Comparison of ENCODE assay signal across 8 mouse cellular contexts in genomic region chr4:155841651-155842270, GRCm38 (mm10). TPM values are rescaled to one million over a fixed set of nuclear protein-coding genes. Genes with fewer than 3 reads are reported as not detected.
DNase-seq lines count a peak whose midpoint lies in the region; ATAC-seq and TF ChIP-seq lines count a peak whose summit lies in the region.

No protein-coding gene starts in this region.

- no peaks in the 10 kb centered on the region for H3K9me3 ChIP-seq in heart, embryonic 10.5 days
- H3K9me3 ChIP-seq in E14TG2a.4 (ENCODE audit: low read length), result no peaks in the 10 kb centered on the region
- H3K9me3 ChIP-seq in liver, embryonic 13.5 days (replicated peaks), result no peaks in the 10 kb centered on the region

- no peak for DNase-seq in heart, embryonic 10.5 days (ENCODE audit: low spot score)
- DNase-seq in heart, adult 8-10 months (ENCODE audit: low spot score), result no peak
- no peak for DNase-seq in liver, embryonic 13.5 days
- DNase-seq in testis, postnatal 10 days (ENCODE audit: low spot score), result peak; percentile 47
- no peak for DNase-seq in urinary bladder, adult 18-20 months (ENCODE audit: low spot score in 2 of 2)

- peaks cover 17% of the 10 kb centered on the region for H3K27me3 ChIP-seq in heart, embryonic 10.5 days (ENCODE audit: insufficient read depth, poor library complexity, severe bottlenecking)
- peaks cover 54% of the 10 kb centered on the region for H3K27me3 ChIP-seq in E14TG2a.4 (ENCODE audit: insufficient read depth, low read length)
- H3K27me3 ChIP-seq in liver, embryonic 13.5 days, result peaks cover 47% of the 10 kb centered on the region

- 45% methylated on average over 38 of the region's 38 CpGs for WGBS in heart, embryonic 10.5 days
- 46% methylated on average over 38 of the region's 38 CpGs for WGBS in liver, embryonic 13.5 days (ENCODE audit: insufficient replicate concordance)

- H3K4me1 ChIP-seq in heart, embryonic 10.5 days, result peaks cover 51% of the 10 kb centered on the region
- peaks cover 43% of the 10 kb centered on the region for H3K4me1 ChIP-seq in E14TG2a.4 (replicated peaks; ENCODE audit: low read depth, low read length)
- peaks cover 45% of the 10 kb centered on the region for H3K4me1 ChIP-seq in liver, embryonic 13.5 days (replicated peaks)

- peak overlapping the region; percentile 85 for H3K4me2 ChIP-seq in liver, embryonic 13.5 days

- 0 out of 2 replicates have a peak, but pooled peaks have one; percentile 9 for ATAC-seq in erythroblast, adult 5-6 weeks (replicated peaks; ENCODE audit: low FRiP score, poor library complexity, severe bottlenecking)
- no peak for ATAC-seq in liver, embryonic 13.5 days (ENCODE audit: low read depth)
- ATAC-seq in monocyte, adult 5-6 weeks (replicated peaks; ENCODE audit: insufficient number of reproducible peaks, low FRiP score, low TSS enrichment, poor library complexity, severe bottlenecking), result no peak

- H3K27ac ChIP-seq in heart, embryonic 10.5 days, result 0 out of 2 replicates have a peak overlapping the region, but pooled peaks have one; percentile 87
- H3K27ac ChIP-seq in liver, embryonic 13.5 days, result no peak overlapping the region

- H3K4me3 ChIP-seq in heart, embryonic 10.5 days, result peak overlapping the region; percentile 70
- peak overlapping the region; percentile 81 for H3K4me3 ChIP-seq in E14TG2a.4 (replicated peaks; ENCODE audit: low read length)
- H3K4me3 ChIP-seq in liver, embryonic 13.5 days (replicated peaks), result peak overlapping the region; percentile 61

- TF ChIP-seq CTCF in E14TG2a.4 (conservative IDR thresholded peaks at IDR 0.05; ENCODE audit: low read length), result no peak

- H3K9ac ChIP-seq in liver, embryonic 13.5 days, result no peak overlapping the region

- peaks cover 25% of the 10 kb centered on the region for H3K36me3 ChIP-seq in heart, embryonic 10.5 days
- peaks cover 7% of the 10 kb centered on the region; the same call in 1 of the 2 replicates for H3K36me3 ChIP-seq in E14TG2a.4 (ENCODE audit: insufficient read depth, low read length)
- H3K36me3 ChIP-seq in liver, embryonic 13.5 days, result no peaks in the 10 kb centered on the region

RNA-seq across cellular contexts. Expression of gene Mxra8, which starts 2.3 kb away (rescaled TPM):
- polyA plus RNA-seq in heart, embryonic 10.5 days (2016; fragmentation: Nextera tagmentation; extraction: Ambion mirVana), result 39.0 and 50.5 TPM in 2 replicates
- total RNA-seq in heart, adult 8-10 months (2022), result 10 to 100 TPM; 19.7 to 30.4 (median 24.4) TPM
- total RNA-seq in erythroblast, adult 5-6 weeks (2015; ENCODE audit: low replicate concordance), result 2.1 TPM in 1 of 2 replicates, not detected in the other
- not detected in 2 replicates for total RNA-seq in erythroblast, adult 5-6 weeks (2017; ENCODE audit: low replicate concordance)
- polyA plus RNA-seq in liver, embryonic 13.5 days (2015; fragmentation: Nextera tagmentation; extraction: Ambion mirVana), result 5.6 and 6.8 TPM in 2 replicates
- 0.29 to 15.8 TPM (median 2.0 TPM) in 3 replicates for total RNA-seq in monocyte, adult 5-6 weeks (2017)

RNA-seq across cellular contexts. Expression of gene Dvl1, which starts 5.4 kb away (rescaled TPM):
- 2.8 and 3.6 TPM in 2 replicates for polyA plus RNA-seq in heart, embryonic 10.5 days (2016; fragmentation: Nextera tagmentation; extraction: Ambion mirVana)
- 10 to 100 TPM; 41.3 to 50.7 (median 49.8) TPM for total RNA-seq in heart, adult 8-10 months (2022)
- total RNA-seq in erythroblast, adult 5-6 weeks (2015; ENCODE audit: low replicate concordance), result 3.7 and 6.7 TPM in 2 replicates
- 4.8 and 6.3 TPM in 2 replicates for total RNA-seq in erythroblast, adult 5-6 weeks (2017; ENCODE audit: low replicate concordance)
- polyA plus RNA-seq in liver, embryonic 13.5 days (2015; fragmentation: Nextera tagmentation; extraction: Ambion mirVana), result 1.8 and 2.4 TPM in 2 replicates
- 18.8 to 30.1 TPM (median 27.0 TPM) in 3 replicates for total RNA-seq in monocyte, adult 5-6 weeks (2017)

RNA-seq across cellular contexts. Expression of gene Aurkaip1, which starts 10.7 kb away (rescaled TPM):
- polyA plus RNA-seq in heart, embryonic 10.5 days (2016; fragmentation: Nextera tagmentation; extraction: Ambion mirVana), result 157 and 170 TPM in 2 replicates
- 100 to 1,000 TPM; 112 to 128 (median 117) TPM for total RNA-seq in heart, adult 8-10 months (2022)
- 25.0 and 35.9 TPM in 2 replicates for total RNA-seq in erythroblast, adult 5-6 weeks (2015; ENCODE audit: low replicate concordance)
- total RNA-seq in erythroblast, adult 5-6 weeks (2017; ENCODE audit: low replicate concordance), result 48.7 and 56.0 TPM in 2 replicates
- polyA plus RNA-seq in liver, embryonic 13.5 days (2015; fragmentation: Nextera tagmentation; extraction: Ambion mirVana), result 147 and 148 TPM in 2 replicates
- 102 to 125 TPM (median 108 TPM) in 3 replicates for total RNA-seq in monocyte, adult 5-6 weeks (2017)

RNA-seq across cellular contexts. Expression of gene Tas1r3, which starts 21.4 kb away (rescaled TPM):
- 0.13 and 0.14 TPM in 2 replicates for polyA plus RNA-seq in heart, embryonic 10.5 days (2016; fragmentation: Nextera tagmentation; extraction: Ambion mirVana)
- under 1 TPM; 0.17 to 0.19 (median 0.19) TPM for total RNA-seq in heart, adult 8-10 months (2022)
- total RNA-seq in erythroblast, adult 5-6 weeks (2015; ENCODE audit: low replicate concordance), result not detected in 2 replicates
- total RNA-seq in erythroblast, adult 5-6 weeks (2017; ENCODE audit: low replicate concordance), result 0.14 and 0.85 TPM in 2 replicates
- 0.05 and 0.09 TPM in 2 replicates for polyA plus RNA-seq in liver, embryonic 13.5 days (2015; fragmentation: Nextera tagmentation; extraction: Ambion mirVana)
- 0.29 to 1.6 TPM (median 0.64 TPM) in 3 replicates for total RNA-seq in monocyte, adult 5-6 weeks (2017)

RNA-seq across cellular contexts. Expression of gene Cptp, which starts 27.5 kb away (rescaled TPM):
- polyA plus RNA-seq in heart, embryonic 10.5 days (2016; fragmentation: Nextera tagmentation; extraction: Ambion mirVana), result 14.0 and 16.2 TPM in 2 replicates
- total RNA-seq in heart, adult 8-10 months (2022), result 1 to 10 TPM; 7.3 to 9.9 (median 8.6) TPM
- total RNA-seq in erythroblast, adult 5-6 weeks (2015; ENCODE audit: low replicate concordance), result 1.5 and 1.7 TPM in 2 replicates
- 2.5 and 6.4 TPM in 2 replicates for total RNA-seq in erythroblast, adult 5-6 weeks (2017; ENCODE audit: low replicate concordance)
- polyA plus RNA-seq in liver, embryonic 13.5 days (2015; fragmentation: Nextera tagmentation; extraction: Ambion mirVana), result 8.4 and 10.2 TPM in 2 replicates
- total RNA-seq in monocyte, adult 5-6 weeks (2017), result 5.7 to 8.4 TPM (median 6.6 TPM) in 3 replicates
